Mouse (Mus musculus): ENCODE measurements at regions not wholly inside any gene's neighbourhood (a gene's known extent, or its start where the extent isn't known, plus 50 kb on each side); places are given as distances from the start of the nearest gene placed in this dataset.
A peak's percentile ranks its signal among the peaks of the same experiment; 100 is the strongest.

DNA sequence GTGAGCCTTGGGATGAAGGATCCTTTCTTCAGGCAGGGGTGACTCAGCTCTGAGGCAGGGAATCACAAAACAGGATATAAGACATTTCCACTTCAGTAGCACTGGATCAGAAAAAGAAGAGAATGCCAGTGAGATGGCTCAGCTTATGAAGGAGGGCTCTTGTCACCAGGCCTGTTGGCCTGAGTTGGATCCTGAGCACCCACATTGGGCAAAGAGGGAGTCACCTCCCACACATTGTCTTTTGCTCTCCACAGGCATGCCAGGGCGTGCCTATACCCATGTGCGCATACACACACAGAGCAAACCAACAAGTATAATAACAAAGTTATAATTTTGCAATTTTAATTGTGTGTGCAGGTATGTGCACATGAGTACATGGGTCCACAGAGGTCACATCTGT is 52.6 kb upstream of the Tbx3 start:
- no peak overlapping the region for H3K27ac ChIP-seq (replicated peaks; ENCODE audit: low read depth, low read length)
- H3K4me2 ChIP-seq (ENCODE audit: low read depth, low read length) = no peak overlapping the region
- no peak overlapping the region for H3K9ac ChIP-seq (ENCODE audit: low read depth, low read length)
- WGBS = 97% methylated on average over 2 of the region's 2 CpGs
- ATAC-seq (ENCODE audit: low read depth) = no peak
- H3K9me3 ChIP-seq (ENCODE audit: control insufficient read depth, low read length) = no peaks in the 10 kb centered on the region
- H3K27me3 ChIP-seq (replicated peaks; ENCODE audit: control insufficient read depth, insufficient read depth, low read length) = no peaks in the 10 kb centered on the region
- no peak for DNase-seq (ENCODE audit: low spot score)
- peaks cover 20% of the 10 kb centered on the region for H3K4me1 ChIP-seq (ENCODE audit: control insufficient read depth, insufficient read depth, low read length)
- no peaks in the 10 kb centered on the region for H3K36me3 ChIP-seq (ENCODE audit: control insufficient read depth, insufficient read depth, low read length)
- no peak overlapping the region for H3K4me3 ChIP-seq (ENCODE audit: low read depth, low read length)

DNA sequence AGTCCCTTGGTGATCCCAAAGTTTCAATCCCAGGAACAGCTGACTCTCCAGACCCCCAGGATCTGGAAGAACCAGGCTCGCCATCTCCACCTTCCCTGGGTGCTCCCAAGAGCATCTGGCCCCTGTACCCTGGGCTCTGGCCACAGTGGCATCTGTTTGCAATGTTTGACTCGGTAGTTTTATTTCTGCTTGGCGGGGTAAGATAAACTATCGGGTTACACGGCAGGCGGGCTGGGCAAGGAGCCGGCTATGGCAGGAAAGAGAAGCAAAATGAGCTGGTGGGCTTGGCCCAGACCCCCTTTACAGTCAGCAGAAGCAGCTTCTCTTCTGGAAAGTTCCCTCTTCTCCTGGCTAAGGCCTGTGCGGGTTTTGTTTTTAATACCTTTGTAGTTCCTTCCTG is 50.6 kb upstream of the Tbx3 start:
- Histone ChIP-seq H3K36me3 (ENCODE audit: control insufficient read depth, insufficient read depth, low read length) (no peaks in the 10 kb centered on the region), H3K9ac (ENCODE audit: low read depth, low read length) (no peak overlapping the region), H3K27me3 (replicated peaks; ENCODE audit: control insufficient read depth, insufficient read depth, low read length) (no peaks in the 10 kb centered on the region; the same call in 1 of the 2 replicates), H3K4me2 (ENCODE audit: low read depth, low read length) (no peak overlapping the region), H3K27ac (replicated peaks; ENCODE audit: low read depth, low read length) (peak overlapping the region; percentile 56), H3K4me3 (ENCODE audit: low read depth, low read length) (no peak overlapping the region), H3K4me1 (ENCODE audit: control insufficient read depth, insufficient read depth, low read length) (peaks cover 17% of the 10 kb centered on the region), H3K9me3 (ENCODE audit: control insufficient read depth, low read length) (no peaks in the 10 kb centered on the region)
- 9% methylated on average over 8 of the region's 8 CpGs for WGBS
- ATAC-seq (ENCODE audit: low read depth) = peak; percentile 82
- peak; percentile 75 for DNase-seq (ENCODE audit: low spot score)

Measured in embryonic facial prominence, embryonic 14.5 days (tissue).